Mouse (Mus musculus): Measurements from ENCODE around the gene Hyou1.
"Not testable (repeated sequence)": the region's sequence is repeated elsewhere in the genome, so short reads cannot be mapped to it uniquely, and the experiment has no call there.

Gene Hyou1

GRCm38 (mm10) chr9:44347621-44348020 lies 31.7 kb upstream of the Hyou1 start:
- intact Hi-C loops (cut with DNase I), result no loop called here

- intact Hi-C loops (cut with DNase I), result no loop called here
Measured at GRCm38 (mm10) chr9:44348546-44348945, 30.7 kb upstream of the Hyou1 start.

GRCm38 (mm10) chr9:44351396-44351795 lies 27.9 kb upstream of the Hyou1 start:
- intact Hi-C loops (cut with DNase I), result no loop called here

GRCm38 (mm10) chr9:44352337-44352736 lies 27.0 kb upstream of the Hyou1 start:
- intact Hi-C loops (cut with DNase I), result no loop called here

GRCm38 (mm10) chr9:44353142-44353541 lies 26.1 kb upstream of the Hyou1 start:
- intact Hi-C loops (cut with DNase I), result no loop called here

- intact Hi-C loops (cut with DNase I), result loop anchor here (5.0 kb wide), 1 partner anchor 65 kb away; no protein-coding TSS in a partner anchor
Measured at GRCm38 (mm10) chr9:44357207-44357606, 22.1 kb upstream of the Hyou1 start.

GRCm38 (mm10) chr9:44361190-44361917 lies 17.9 kb upstream of the Hyou1 start, which contains the start of gene Vps11:
Gene Vps11, minus strand, starts transcription at chr9:44361670.
- intact Hi-C loops (cut with DNase I), result no loop called here

GRCm38 (mm10) chr9:44361931-44362330 lies 17.4 kb upstream of the Hyou1 start:
- intact Hi-C loops (cut with DNase I), result not testable (repeated sequence)

GRCm38 (mm10) chr9:44364480-44364879 lies 14.8 kb upstream of the Hyou1 start:
- intact Hi-C loops (cut with DNase I), result no loop called here

- intact Hi-C loops (cut with DNase I), result no loop called here
Measured at GRCm38 (mm10) chr9:44373386-44373785, 5.9 kb upstream of the Hyou1 start.

- intact Hi-C loops (cut with DNase I), result no loop called here
Measured at GRCm38 (mm10) chr9:44376141-44376540, 3.1 kb upstream of the Hyou1 start.

GRCm38 (mm10) chr9:44377335-44377734 lies 2.0 kb upstream of the Hyou1 start:
- intact Hi-C loops (cut with DNase I), result not testable (repeated sequence)

- intact Hi-C loops (cut with DNase I), result no loop called here
Measured at GRCm38 (mm10) chr9:44378153-44378730, 1.0 kb upstream of the Hyou1 start.

- intact Hi-C loops (cut with DNase I), result loop anchor here (10.0 kb wide), 1 partner anchor 255 kb away; no protein-coding TSS in a partner anchor
Measured at GRCm38 (mm10) chr9:44379862-44380261, 572 bp downstream of the Hyou1 start.

GRCm38 (mm10) chr9:44384596-44384995 lies 5.3 kb downstream of the Hyou1 start:
- intact Hi-C loops (cut with DNase I), result loop anchor here (10.0 kb wide), 1 partner anchor 260 kb away; no protein-coding TSS in a partner anchor

- intact Hi-C loops (cut with DNase I), result loop anchor here (10.0 kb wide), 1 partner anchor 262 kb away; no protein-coding TSS in a partner anchor
Measured at GRCm38 (mm10) chr9:44387221-44387620, 7.9 kb downstream of the Hyou1 start.

- intact Hi-C loops (cut with DNase I), result loop anchor here (10.0 kb wide), 1 partner anchor 264 kb away; no protein-coding TSS in a partner anchor
Measured at GRCm38 (mm10) chr9:44389273-44389672, 10.0 kb downstream of the Hyou1 start.

- intact Hi-C loops (cut with DNase I), result loop anchor here (5.0 kb wide), 1 partner anchor 54 kb away; no protein-coding TSS in a partner anchor
Measured at GRCm38 (mm10) chr9:44391466-44391865, 12.2 kb downstream of the Hyou1 start.

GRCm38 (mm10) chr9:44396684-44397411 lies 17.6 kb downstream of the Hyou1 start, which contains the start of gene Slc37a4:
Gene Slc37a4, plus strand, starts transcription at chr9:44396852.
- intact Hi-C loops (cut with DNase I), result no loop called here

GRCm38 (mm10) chr9:44398087-44398486 lies 18.8 kb downstream of the Hyou1 start:
- intact Hi-C loops (cut with DNase I), result no loop called here

GRCm38 (mm10) chr9:44398551-44398950 lies 19.3 kb downstream of the Hyou1 start:
- intact Hi-C loops (cut with DNase I), result no loop called here
